Mouse (Mus musculus) macrophage (primary cell): Measurements from ENCODE around the gene Tbc1d8. TPM values are rescaled to one million over a fixed set of nuclear protein-coding genes. Genes with fewer than 3 reads are reported as not detected.

Experiments used
- H3K27ac ChIP-seq: fragments of 350-480 bp; formaldehyde crosslinking; 2 replicates; pipeline ENCODE4 v1.9.0; 2021
- H3K36me3 ChIP-seq: fragments of 350-480 bp; formaldehyde crosslinking; 2 replicates; pipeline ENCODE4 v1.9.0; 2021; ENCODE audit errors: inconsistent target
- H3K4me3 ChIP-seq: fragments of 350-480 bp; formaldehyde crosslinking; 2 replicates; pipeline ENCODE4 v1.9.0; 2021; ENCODE audit errors: inconsistent target
- H3K79me2 ChIP-seq: fragments of 350-480 bp; formaldehyde crosslinking; 2 replicates; pipeline ENCODE4 v1.9.0; 2021; ENCODE audit errors: inconsistent target
- WGBS: methylation state at CpG from one replicate; pipeline ENCODE4 v1.1.7; 2026; ENCODE audit warnings: inconsistent platforms; ENCODE audit not compliant: missing documents; 5-methylcytosine and 5-hydroxymethylcytosine counted together
- polyA plus RNA-seq: library from polyadenylated mRNA; stranded (reverse); fragments of 250-400 nt; gene quantifications from 3 replicates; pipeline ENCODE4 v1.2.4, GENCODE M21; 2018; ENCODE audit warnings: inconsistent platforms

Tbc1d8 gene
- polyA plus RNA-seq, 1 experiment from 2014 or later, result 13.9 TPM

DNA sequence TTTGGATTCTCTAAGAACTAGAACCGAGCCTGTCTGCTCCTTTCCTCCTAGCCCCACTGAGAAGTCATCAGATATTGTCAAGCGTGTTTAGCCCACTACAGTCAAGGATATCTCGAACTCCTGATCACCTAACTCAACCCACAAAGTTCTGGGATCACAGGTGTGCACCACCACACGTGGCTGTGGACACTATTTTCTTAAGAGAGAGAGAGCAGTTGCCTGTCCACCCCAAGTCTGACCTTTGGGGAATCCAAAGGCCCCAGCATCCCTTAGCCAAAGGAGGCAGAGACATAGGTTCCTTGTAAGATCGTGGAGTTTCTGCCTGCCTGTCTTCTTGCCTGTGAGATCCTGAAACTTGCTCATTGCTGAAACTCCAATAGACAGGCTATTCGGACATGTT is 111.5 kb downstream of the Tbc1d8 start:
- H3K79me2 ChIP-seq, result peaks cover 28% of the 10 kb centered on the region
- H3K36me3 ChIP-seq, result peaks cover 30% of the 10 kb centered on the region
- peak overlapping the region; percentile 42 for H3K4me3 ChIP-seq
- WGBS, result 37% methylated on average over 6 of the region's 6 CpGs
- no peak overlapping the region for H3K27ac ChIP-seq

DNA sequence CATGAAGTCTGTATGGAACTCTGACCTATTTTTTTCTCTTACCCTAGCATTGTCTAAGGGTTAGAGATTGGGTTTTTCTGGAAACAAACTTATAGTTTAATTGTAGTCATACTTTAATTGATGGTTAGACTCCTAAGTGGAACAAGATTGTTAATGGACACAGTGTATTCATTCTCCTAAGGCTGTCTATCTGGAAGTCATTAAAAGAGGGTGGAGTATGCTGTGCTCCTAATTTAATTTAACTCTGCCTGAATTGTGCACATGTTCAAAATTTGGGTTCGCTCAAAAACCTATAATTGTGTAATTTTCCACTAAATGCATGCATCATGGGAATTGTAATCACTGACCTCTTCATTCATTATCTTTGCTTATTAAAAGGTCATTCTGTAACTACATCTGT is 113.0 kb downstream of the Tbc1d8 start:
- Histone ChIP-seq H3K4me3 (no peak overlapping the region), H3K27ac (no peak overlapping the region), H3K36me3 (peaks cover 15% of the 10 kb centered on the region), H3K79me2 (peaks cover 27% of the 10 kb centered on the region)
- WGBS, result 100% methylated on average over 1 of the region's 1 CpGs

DNA sequence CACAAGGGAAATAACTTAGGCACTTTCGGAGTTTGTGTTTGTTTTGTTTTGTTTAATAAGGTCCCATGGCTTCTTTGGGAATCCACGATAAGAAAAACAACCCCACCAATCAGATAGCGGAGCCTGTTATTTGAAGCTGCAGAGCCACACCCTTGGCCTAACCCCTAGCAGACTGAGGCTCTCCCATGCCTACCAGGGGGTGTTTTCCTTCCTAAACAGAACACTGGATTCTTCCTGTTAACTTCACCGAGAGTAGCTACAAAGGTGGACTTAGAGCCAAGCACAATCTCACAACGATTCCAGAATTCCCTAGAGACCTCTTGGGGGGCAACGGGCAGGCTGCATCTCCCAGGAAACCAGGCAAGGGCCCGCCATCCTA is 116.1 kb downstream of the Tbc1d8 start:
- WGBS, result 91% methylated on average over 7 of the region's 7 CpGs
- Histone ChIP-seq H3K79me2 (no peaks in the 10 kb centered on the region), H3K27ac (no peak overlapping the region), H3K36me3 (no peaks in the 10 kb centered on the region), H3K4me3 (no peak overlapping the region)

DNA sequence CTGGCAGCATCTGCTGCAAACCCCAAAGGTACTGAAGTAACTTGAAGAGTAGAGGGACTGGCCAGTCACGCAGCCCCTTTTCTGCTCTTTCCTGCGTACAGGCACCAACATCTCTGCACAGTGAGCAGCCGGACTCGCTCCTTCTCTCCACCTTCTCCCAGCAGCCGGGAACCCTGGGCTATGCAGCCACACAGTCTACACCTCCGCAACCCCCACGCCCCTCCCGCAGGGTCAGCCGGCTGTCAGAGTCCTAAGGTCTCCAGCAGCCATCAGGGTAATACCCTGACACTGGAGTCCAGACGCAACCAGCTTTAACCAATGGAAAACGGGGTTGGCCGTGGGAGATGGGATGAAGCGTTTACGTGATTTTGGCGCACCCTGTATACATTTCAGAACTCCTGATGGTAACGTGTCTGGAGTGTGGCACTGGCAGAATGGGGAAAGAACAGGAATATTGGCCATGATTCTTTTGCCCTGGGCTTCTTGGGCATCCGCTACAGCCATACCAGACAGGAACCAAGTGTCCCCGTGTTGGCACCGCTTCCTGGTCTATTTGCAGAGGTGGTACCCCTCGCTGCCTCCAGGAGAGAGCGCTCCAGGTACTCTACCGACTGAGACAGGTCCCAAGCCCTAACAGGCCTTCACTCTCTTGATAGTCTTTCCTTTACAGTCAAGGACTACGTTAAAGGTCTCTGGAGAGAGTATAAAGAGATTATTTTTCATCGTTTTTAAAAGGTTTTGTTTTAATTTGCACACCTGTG is 116.6 kb downstream of the Tbc1d8 start:
- Histone ChIP-seq H3K79me2 (no peaks in the 10 kb centered on the region), H3K36me3 (no peaks in the 10 kb centered on the region), H3K4me3 (no peak overlapping the region), H3K27ac (no peak overlapping the region)
- WGBS, result 69% methylated on average over 24 of the region's 24 CpGs

DNA sequence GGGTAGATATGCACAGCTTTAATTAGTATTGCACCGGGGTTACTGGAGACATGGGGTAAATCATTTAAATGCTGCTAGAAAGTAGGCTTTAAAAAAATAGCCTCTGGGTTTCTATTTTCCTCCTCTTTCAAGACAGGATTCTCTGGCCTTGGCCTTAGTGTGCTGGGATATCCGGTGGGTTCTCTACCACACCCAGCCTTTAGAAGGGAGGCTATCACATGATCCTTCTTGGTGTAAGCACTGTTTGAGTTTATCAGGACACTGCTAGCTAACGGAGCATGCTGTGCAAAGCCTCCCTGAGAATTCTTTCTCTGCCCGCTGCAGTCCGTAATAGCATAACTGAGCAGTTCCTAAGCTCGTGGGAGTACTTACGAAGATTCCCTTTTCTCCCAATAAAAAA is 129.1 kb downstream of the Tbc1d8 start:
- Histone ChIP-seq H3K79me2 (no peaks in the 10 kb centered on the region), H3K27ac (peak overlapping the region; percentile 21), H3K4me3 (no peak overlapping the region), H3K36me3 (no peaks in the 10 kb centered on the region)
- WGBS, result 93% methylated on average over 7 of the region's 7 CpGs

DNA sequence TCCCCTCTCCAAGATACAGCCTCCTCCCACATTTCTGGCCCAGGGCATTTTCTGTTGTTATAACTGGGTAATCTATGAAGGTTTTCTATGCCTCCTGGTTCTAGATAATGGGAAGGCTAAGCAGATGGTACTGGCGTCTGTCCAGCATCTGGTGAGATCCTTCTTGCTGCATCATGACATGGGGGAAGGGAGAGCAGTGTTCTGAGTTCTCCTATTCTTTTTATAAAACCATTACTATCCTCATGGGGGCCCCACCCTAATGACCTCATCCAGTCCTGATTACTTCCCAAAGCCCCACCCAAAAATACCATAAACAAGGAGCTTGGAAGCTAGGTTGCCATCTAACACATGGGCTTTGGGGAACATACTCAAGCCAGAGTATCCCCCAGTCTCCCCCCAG is 129.6 kb downstream of the Tbc1d8 start:
- Histone ChIP-seq H3K79me2 (no peaks in the 10 kb centered on the region), H3K27ac (peak overlapping the region; percentile 21), H3K4me3 (no peak overlapping the region), H3K36me3 (no peaks in the 10 kb centered on the region)
- WGBS, result 75% methylated on average over 1 of the region's 1 CpGs

DNA sequence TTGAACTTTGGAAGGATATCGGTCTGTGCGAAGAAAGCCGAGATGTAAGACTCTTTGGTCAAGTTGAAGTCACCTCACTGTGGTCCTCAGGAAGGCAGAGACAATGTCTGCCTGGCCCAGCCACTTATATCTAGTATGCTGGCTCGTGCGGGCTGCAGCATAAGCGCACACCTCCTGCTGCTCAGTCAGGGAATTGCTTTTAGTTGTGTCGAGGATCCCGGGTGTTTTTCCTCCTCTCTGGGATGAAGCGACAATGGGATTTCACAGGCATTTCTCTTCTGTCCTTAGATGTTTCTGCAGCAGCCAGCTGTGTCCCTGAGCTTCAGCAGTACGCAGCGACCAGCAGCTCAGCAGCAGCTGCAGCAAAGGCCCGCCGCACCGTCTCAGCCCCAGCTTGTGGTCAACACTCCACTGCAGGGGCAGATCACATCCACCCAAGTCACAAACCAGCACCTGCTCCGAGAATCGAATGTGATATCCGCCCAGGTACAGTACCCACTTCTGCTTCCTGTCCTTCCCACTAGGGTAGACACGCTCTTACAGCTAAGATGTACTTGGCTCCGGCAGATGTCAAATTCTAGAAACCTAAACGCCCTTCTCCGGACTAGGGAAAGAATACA is 133.5 kb downstream of the Tbc1d8 start:
- no peak overlapping the region for H3K27ac ChIP-seq
- no peak overlapping the region for H3K4me3 ChIP-seq
- H3K36me3 ChIP-seq, result no peaks in the 10 kb centered on the region
- H3K79me2 ChIP-seq, result no peaks in the 10 kb centered on the region
- WGBS, result 68% methylated on average over 20 of the region's 21 CpGs

DNA sequence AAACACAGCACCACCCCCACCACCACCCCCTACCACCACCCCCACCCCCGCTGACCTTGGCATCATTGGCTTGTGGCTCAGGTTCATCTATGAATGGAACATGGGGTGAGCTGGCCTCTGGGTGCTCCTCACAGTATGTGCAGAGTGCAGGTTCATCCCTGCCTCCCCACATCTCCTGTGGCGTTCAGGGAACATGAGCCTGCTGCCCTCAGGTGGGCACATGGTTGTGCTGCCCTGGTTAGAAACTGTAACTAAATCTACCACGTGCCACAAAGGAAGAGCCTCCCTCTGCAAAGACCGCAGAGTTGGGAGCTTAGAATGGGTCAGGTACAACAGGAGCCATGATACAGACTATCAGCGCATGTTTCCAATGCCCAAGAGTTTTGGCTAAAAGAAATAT is 135.3 kb downstream of the Tbc1d8 start:
- Histone ChIP-seq H3K36me3 (no peaks in the 10 kb centered on the region), H3K79me2 (no peaks in the 10 kb centered on the region), H3K27ac (no peak overlapping the region), H3K4me3 (no peak overlapping the region)
- WGBS, result 91% methylated on average over 4 of the region's 5 CpGs

DNA sequence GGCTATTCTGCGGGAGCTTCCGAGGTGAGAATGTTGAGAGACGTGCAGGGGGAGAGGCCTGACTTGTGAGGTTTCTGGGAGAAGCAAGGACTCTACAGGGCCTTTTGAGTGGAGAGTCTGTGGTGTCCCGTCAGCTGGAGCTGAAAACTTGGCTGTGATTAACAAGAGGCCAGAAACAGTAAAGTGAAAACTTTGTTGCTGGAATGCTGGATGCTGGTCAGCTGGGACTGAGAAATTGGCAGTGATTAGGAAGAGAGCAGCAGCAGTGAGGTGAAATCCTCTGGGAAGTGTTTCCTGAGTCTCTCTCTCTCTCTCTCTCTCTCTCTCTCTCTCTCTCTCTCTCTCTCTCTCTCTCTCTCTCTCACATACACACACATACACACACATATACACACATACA is 136.7 kb downstream of the Tbc1d8 start:
- Histone ChIP-seq H3K79me2 (no peaks in the 10 kb centered on the region), H3K4me3 (no peak overlapping the region), H3K36me3 (no peaks in the 10 kb centered on the region), H3K27ac (no peak overlapping the region)
- WGBS, result 96% methylated on average over 4 of the region's 4 CpGs

DNA sequence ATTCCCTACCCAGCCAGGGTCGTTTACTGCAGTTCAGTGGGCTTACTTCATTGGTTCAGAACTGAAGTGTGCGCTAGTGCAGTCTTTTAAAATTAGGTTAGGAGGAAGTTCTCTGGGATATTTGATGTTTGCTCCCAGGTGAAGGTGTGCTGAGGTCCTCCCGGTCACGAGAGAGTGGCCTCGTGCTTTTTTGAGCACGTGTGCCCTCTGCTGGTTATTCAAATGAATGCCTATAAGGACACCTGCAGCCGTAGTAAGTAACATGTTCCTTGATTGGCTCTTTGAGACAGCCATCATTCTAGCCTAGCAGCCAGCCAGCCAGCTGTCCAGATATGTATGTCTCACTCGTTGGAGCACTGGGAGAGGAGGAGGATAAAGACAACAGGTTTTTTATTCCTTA is 137.9 kb downstream of the Tbc1d8 start:
- 14% methylated on average over 8 of the region's 8 CpGs for WGBS
- no peaks in the 10 kb centered on the region for H3K79me2 ChIP-seq
- H3K36me3 ChIP-seq, result no peaks in the 10 kb centered on the region
- no peak overlapping the region for H3K27ac ChIP-seq
- no peak overlapping the region for H3K4me3 ChIP-seq

DNA sequence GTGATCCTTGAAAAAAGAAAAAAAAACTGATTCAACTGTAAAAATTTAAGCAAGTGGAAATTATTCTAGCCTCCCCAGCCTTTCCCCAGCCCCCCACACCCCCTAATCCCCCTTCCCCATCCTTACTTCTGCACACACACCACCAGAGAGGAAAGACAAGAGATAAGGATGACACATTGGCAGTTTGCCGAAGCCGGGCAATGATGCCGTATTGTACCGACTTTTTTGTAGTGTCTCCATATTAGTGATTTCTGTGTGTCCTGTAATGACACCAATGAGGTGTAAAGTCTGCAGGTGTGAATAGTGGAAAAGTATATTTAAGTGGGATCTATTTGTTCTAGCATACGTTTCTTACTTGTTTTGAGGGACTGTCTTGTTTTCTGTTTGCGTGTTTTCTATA is 138.4 kb downstream of the Tbc1d8 start:
- WGBS, result 84% methylated on average over 6 of the region's 6 CpGs
- Histone ChIP-seq H3K4me3 (no peak overlapping the region), H3K36me3 (no peaks in the 10 kb centered on the region), H3K79me2 (no peaks in the 10 kb centered on the region), H3K27ac (no peak overlapping the region)

DNA sequence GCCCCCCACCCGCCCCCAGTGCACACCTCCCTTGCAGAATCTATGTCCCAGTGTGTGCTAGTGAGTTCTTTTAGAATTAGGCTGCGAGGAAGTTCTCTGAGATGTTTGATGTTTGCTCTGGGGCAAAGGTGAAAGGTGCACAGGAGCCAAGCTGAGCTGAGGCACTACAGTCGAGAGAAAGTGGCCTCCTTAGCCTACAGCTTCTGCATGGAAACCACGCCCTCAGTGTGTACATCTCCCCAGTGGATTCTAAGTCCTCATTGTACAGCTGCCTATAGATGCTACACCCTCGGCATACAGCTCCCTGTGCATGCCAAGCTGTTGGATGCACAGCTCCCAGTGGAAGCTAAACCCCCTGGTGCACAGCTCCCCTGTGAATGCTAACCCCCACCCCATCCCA is 139.1 kb downstream of the Tbc1d8 start:
- no peaks in the 10 kb centered on the region for H3K79me2 ChIP-seq
- no peaks in the 10 kb centered on the region for H3K36me3 ChIP-seq
- WGBS, result 85% methylated on average over 5 of the region's 5 CpGs
- H3K27ac ChIP-seq, result no peak overlapping the region
- H3K4me3 ChIP-seq, result no peak overlapping the region

DNA sequence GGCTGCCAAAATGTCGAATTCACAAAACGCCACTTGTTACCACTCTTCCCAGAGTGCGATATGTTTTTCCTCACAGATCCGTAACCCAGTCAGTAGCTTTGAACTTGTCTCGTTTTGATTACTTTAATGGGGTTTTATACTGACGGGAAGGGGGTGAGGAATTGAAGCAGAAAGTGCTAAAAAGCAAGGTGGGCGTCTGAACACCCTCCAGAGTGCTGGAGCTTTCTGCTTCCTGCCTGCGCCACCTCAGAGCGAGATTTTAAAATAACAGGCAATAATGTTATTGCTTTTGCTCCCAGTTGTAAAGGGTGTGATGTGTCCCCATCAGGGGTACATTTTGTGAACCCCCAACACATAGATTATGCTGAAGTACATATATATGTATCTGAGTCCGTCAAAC is 139.7 kb downstream of the Tbc1d8 start:
- H3K27ac ChIP-seq, result no peak overlapping the region
- WGBS, result 95% methylated on average over 10 of the region's 10 CpGs
- no peak overlapping the region for H3K4me3 ChIP-seq
- no peaks in the 10 kb centered on the region for H3K36me3 ChIP-seq
- H3K79me2 ChIP-seq, result no peaks in the 10 kb centered on the region

DNA sequence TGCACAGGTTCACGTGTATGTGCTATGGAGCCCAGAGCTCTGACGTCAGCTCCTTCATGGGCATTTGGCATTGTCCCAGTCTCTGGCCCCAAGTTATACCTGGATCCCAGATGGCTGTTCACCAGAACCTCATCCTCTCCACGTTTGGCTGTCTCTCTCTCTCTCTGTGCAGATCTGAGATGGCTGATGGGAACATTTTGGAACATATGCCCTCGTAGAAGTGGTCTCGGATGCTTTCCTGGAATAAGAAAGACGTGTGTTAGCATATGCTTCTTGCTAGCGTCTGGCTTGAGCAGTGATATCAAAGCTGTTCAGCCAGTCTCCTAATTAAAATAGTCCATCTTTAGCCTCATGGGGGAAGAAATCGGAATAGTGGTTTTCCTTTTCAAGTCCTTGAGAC is 141.8 kb downstream of the Tbc1d8 start:
- Histone ChIP-seq H3K4me3 (no peak overlapping the region), H3K36me3 (no peaks in the 10 kb centered on the region), H3K79me2 (no peaks in the 10 kb centered on the region), H3K27ac (no peak overlapping the region)
- 92% methylated on average over 7 of the region's 8 CpGs for WGBS

DNA sequence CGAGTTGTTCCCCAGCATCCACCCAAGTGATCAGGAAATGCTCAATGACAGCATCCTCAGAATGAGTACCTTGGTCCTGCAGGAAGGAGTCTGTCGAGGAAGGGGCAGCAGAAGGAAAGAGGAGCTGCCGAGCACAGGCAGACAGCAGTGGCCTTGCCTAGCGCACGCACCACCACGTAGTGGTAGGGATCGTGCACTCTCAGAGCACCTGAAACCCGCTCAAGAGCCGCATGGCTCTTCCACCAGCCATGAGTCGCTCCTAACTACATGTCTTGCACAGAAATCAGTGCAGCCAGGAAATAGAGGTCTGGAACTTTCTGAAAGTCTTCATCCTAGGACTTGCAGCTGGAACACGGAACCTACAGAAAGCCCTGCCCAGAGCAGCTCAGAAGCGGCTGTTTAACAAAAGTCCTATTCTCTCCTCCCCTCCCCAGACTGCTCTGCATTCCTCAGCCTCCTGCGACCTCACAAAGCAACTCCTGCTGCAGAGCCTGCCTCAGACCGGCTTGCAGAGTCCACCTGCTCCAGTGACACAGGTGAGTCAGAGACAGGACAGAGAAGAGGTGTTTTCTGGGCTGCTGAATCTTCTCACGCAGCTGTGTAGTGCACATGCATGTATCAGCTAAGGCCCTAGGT is 142.9 kb downstream of the Tbc1d8 start:
- H3K79me2 ChIP-seq, result no peaks in the 10 kb centered on the region
- H3K4me3 ChIP-seq, result no peak overlapping the region
- no peaks in the 10 kb centered on the region for H3K36me3 ChIP-seq
- no peak overlapping the region for H3K27ac ChIP-seq
- 80% methylated on average over 12 of the region's 15 CpGs for WGBS
